Mouse (Mus musculus) small intestine, adult 2 months (tissue): Measurements from ENCODE around the gene Fam207a. TPM values are rescaled to one million over a fixed set of nuclear protein-coding genes. Genes with fewer than 3 reads are reported as not detected.

Experiments
- H3K27ac ChIP-seq: fragments of 200-500 bp; 2 replicates; pipeline ENCODE4 v1.5.1; 2012; ENCODE audit warnings: low read depth, low read length, control low read depth, inconsistent platforms; ENCODE audit not compliant: insufficient read depth
- H3K27me3 ChIP-seq: fragments of 200-500 bp; 2 replicates; pipeline ENCODE4 v1.6.1; 2012; ENCODE audit warnings: mild to moderate bottlenecking, moderate library complexity, low read length, inconsistent platforms; ENCODE audit not compliant: control insufficient read depth, insufficient read depth
- H3K36me3 ChIP-seq: fragments of 200-500 bp; 2 replicates; pipeline ENCODE4 v1.6.1; 2012; ENCODE audit warnings: mild to moderate bottlenecking, low read length, control low read depth, inconsistent platforms; ENCODE audit not compliant: control insufficient read depth, insufficient read depth
- H3K4me1 ChIP-seq: fragments of 200-500 bp; 2 replicates; pipeline ENCODE4 v1.6.1; 2012; ENCODE audit warnings: low read length, inconsistent platforms, mixed read lengths; ENCODE audit not compliant: control insufficient read depth, insufficient read depth, insufficient read length
- H3K4me3 ChIP-seq: fragments of 200-500 bp; 2 replicates; pipeline ENCODE4 v1.5.1; 2012; ENCODE audit warnings: low read depth, mild to moderate bottlenecking, control low read depth, inconsistent platforms, low read length, moderate library complexity
- CTCF ChIP-seq: fragments of 200-500 bp; IDR thresholded peaks from 2 replicates; pipeline ENCODE4 v1.5.1; 2012; ENCODE audit warnings: low read depth, mild to moderate bottlenecking, control low read depth, inconsistent platforms, low read length, moderate library complexity, mixed read lengths; ENCODE audit not compliant: insufficient replicate concordance, insufficient read length; ENCODE audit errors: extremely low read depth
- POLR2A ChIP-seq: fragments of 200-500 bp; IDR thresholded peaks from 2 replicates; pipeline ENCODE4 v1.6.1; 2012; ENCODE audit warnings: low read depth, mild to moderate bottlenecking, control low read depth, inconsistent platforms, low read length, moderate library complexity
- WGBS: fragments of 180-500 bp; shearing (Covaris S2); methylation state at CpG from one replicate; pipeline ENCODE4 v1.1.7; 2018; 5-methylcytosine and 5-hydroxymethylcytosine counted together
- polyA plus RNA-seq: library from polyadenylated mRNA; depleted of rRNA; stranded (reverse); fragments of >200 nt; gene quantifications from 2 replicates; pipeline ENCODE4 v1.2.3, GENCODE M21; 2012; rRNA removed

The Fam207a gene
- polyA plus RNA-seq, 1 experiment = 36.4 TPM

DNA sequence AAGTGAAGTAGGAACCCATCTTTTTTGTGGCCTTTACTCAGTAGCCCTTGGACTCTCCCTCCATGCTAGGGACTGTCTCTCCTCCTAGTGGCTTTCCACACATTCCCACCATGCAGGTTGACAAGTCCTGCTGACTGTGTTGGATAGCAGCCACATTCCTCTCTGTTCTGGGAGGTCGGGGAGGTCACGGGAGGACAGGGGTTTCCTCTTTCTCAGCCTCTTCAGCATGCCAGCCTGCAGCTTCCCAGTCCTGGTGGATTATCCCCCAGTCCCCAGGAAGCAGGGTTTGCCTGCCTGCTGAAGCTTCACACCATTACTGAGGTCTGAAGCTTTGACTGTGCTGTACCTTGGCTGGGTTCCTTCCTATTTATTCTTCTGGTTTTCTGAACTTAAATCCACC is 67.8 kb downstream of the Fam207a start:
- Histone ChIP-seq H3K36me3 (no peaks in the 10 kb centered on the region), H3K4me3 (no peak overlapping the region), H3K4me1 (no peaks in the 10 kb centered on the region), H3K27ac (no peak overlapping the region), H3K27me3 (peaks cover 16% of the 10 kb centered on the region; the same call in 1 of the 2 replicates)
- no peak for TF ChIP-seq POLR2A
- no peak for TF ChIP-seq CTCF
- WGBS = 18% methylated on average over 2 of the region's 2 CpGs

DNA sequence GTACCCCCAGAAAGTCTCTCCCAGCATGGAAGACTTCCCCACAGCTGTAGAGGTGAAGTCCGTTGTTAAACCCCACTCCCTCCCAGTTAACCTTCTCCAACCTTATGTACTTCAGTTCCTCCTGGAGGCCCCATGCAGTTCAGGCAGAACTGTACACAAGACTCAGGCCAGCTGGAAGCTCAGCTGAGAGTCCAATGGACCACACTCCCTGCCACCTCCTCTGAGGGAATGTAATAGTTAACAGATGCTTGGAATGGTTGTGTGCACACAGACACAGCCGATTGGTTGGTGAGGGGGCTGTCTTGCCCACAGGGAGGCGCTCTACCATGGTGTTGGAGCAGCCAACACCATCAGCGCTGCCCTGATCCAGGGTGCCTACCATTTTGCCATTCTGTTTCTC is 73.3 kb downstream of the Fam207a start:
- H3K36me3 ChIP-seq = no peaks in the 10 kb centered on the region
- WGBS = 75% methylated on average over 4 of the region's 4 CpGs
- H3K27me3 ChIP-seq = 0 out of 2 replicates have a peak, but pooled peaks cover 3% of the 10 kb centered on the region
- no peak for TF ChIP-seq POLR2A
- no peak for TF ChIP-seq CTCF
- no peak overlapping the region for H3K4me3 ChIP-seq
- H3K27ac ChIP-seq = no peak overlapping the region
- no peaks in the 10 kb centered on the region for H3K4me1 ChIP-seq

DNA sequence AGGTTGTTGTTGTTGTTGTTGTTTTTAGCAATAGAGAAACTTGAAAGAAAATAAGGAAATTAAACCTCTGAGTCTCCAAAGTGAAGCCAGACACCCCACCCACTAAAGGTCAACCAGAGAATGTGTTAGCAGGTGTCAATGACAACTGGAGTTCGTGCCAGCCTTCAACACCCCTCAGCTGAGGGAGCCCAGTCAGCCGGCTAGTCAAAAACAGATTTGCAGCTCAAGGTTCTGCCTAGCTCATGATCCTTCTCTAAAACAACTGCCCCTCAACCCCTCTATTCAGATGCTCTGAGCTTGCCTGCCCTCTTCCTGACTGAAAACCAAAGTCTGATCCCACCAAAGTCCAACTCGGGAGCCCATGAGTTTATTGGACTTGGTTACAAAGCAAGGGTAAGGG is 73.8 kb downstream of the Fam207a start:
- 63% methylated on average over 3 of the region's 3 CpGs for WGBS
- Histone ChIP-seq H3K27ac (no peak overlapping the region), H3K4me1 (no peaks in the 10 kb centered on the region), H3K36me3 (no peaks in the 10 kb centered on the region), H3K4me3 (no peak overlapping the region), H3K27me3 (0 out of 2 replicates have a peak, but pooled peaks cover 3% of the 10 kb centered on the region)
- TF ChIP-seq POLR2A (no peak), CTCF (no peak)

DNA sequence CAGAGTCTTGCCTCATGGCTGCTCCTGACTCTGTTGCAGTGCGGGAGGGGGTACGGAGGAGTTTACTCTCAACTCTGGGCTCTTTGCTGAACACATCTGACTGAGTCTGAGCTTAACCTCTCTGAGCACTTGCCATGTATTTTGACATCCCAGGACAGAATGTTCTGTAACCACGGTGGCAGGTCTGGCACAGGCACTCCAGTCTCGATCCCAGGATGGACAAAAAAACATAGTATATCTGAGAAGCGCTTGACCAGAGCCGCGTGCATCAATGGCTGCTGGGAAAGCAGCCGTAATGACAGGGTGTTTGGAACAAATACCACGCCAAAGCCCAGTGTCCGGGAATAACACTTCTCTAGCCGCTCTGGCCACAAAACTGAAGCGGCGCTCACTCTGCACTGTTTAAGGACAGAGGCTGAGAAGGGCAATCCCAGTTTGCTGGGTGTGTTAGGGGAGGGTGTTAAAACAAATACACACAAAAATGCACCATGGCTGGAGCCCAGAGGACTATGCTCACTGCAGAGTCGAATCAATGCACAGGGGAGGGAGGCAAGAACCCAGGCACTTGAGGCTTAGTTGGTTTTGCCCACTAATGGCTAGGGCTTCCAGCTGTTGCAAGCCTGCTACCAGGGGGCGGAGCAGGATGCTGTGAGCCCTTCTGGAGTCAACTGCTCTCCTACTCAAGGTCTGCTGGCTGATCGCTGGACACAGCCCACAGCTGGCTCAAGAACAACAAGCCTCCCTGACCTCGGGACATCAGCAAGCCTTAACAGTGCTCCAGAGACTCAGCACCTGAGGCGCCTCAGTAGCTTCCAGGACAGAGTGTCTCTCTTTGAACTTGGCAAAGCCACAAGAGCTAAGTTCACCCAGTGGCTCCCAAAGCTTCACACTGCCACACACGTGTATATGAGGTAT is 74.5 kb downstream of the Fam207a start:
- no peaks in the 10 kb centered on the region for H3K36me3 ChIP-seq

DNA sequence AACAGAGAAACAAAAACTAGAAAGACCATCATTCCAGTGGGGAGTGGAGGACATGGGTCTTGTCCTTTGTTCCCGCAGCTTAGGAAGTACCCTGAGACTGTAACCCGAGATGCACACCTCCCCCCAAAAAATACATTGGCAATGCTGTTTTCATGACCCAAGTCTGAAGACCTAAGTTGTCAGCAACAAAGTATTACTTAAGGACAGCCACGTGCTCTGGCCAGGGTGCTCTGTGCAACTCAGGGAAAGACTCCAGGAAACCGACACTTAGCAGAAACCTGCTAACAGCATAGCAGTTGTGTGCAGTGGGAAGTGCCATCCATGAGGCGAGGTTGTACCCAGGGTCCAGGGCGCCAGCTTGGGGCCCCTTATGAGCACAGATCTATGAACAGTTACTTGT is 75.3 kb downstream of the Fam207a start:
- Histone ChIP-seq H3K36me3 (no peaks in the 10 kb centered on the region), H3K27ac (no peak overlapping the region), H3K4me3 (no peak overlapping the region), H3K4me1 (no peaks in the 10 kb centered on the region), H3K27me3 (0 out of 2 replicates have a peak, but pooled peaks cover 3% of the 10 kb centered on the region)
- TF ChIP-seq POLR2A = no peak
- no peak for TF ChIP-seq CTCF
- 39% methylated on average over 6 of the region's 6 CpGs for WGBS

More for the DNA sequence above, 74.5 kb downstream of the Fam207a start:
- H3K4me1 ChIP-seq = no peaks in the 10 kb centered on the region
- WGBS = 37% methylated on average over 19 of the region's 19 CpGs
- H3K27ac ChIP-seq = no peak overlapping the region
- TF ChIP-seq POLR2A (no peak), CTCF (no peak)
- H3K27me3 ChIP-seq = 0 out of 2 replicates have a peak, but pooled peaks cover 3% of the 10 kb centered on the region
- no peak overlapping the region for H3K4me3 ChIP-seq

DNA sequence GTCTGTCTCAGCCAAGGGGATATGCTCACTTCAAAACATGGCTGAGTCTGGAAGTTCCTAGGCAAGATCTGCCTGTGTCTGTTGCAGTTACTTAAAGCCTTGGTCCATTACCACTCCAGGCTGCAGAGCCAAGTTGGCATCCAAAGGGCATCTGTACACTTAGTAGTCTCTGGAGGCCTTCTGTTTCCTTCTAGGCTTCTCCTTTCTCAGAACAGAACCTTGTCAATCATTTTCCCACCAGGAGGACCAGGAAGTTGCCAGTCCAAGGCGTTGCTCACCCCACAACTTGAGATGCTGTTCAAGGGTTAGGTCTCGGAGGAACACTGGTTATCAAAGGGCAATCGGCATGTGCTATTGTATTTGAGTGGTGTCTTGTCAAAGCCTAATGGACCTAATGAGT is 76.6 kb downstream of the Fam207a start:
- Histone ChIP-seq H3K27ac (no peak overlapping the region), H3K27me3 (0 out of 2 replicates have a peak, but pooled peaks cover 3% of the 10 kb centered on the region), H3K36me3 (no peaks in the 10 kb centered on the region), H3K4me1 (no peaks in the 10 kb centered on the region; the same call in 1 of the 2 replicates), H3K4me3 (no peak overlapping the region)
- 44% methylated on average over 3 of the region's 3 CpGs for WGBS
- TF ChIP-seq CTCF (no peak), POLR2A (no peak)

DNA sequence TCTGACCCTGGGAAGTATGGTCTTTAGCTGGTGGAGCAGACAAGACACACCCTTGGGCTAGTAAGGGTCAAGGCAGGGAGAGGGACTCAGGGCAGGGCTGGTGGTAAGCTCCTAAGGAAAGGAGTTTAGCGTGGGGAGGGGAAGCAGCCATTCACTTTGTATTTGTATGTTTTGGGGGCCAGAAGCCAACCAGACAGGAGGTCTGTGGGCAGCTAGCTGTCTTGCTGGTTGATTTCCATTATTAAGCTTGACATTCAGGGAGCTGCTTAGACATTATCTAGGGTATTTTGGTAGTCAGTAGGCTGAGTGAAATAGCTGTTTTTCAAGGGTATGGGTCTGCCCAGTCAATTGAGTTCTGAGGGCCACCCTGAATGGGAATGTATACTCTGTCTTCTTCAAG is 77.6 kb downstream of the Fam207a start:
- no peak overlapping the region for H3K4me3 ChIP-seq
- no peaks in the 10 kb centered on the region; the same call in 1 of the 2 replicates for H3K4me1 ChIP-seq
- WGBS = 41% methylated on average over 1 of the region's 1 CpGs
- no peaks in the 10 kb centered on the region for H3K36me3 ChIP-seq
- 0 out of 2 replicates have a peak, but pooled peaks cover 3% of the 10 kb centered on the region for H3K27me3 ChIP-seq
- no peak overlapping the region for H3K27ac ChIP-seq
- no peak for TF ChIP-seq CTCF
- no peak for TF ChIP-seq POLR2A

Other genes with a start within 250 kb of the Fam207a start
- 0.76 and 0.79 TPM in 2 replicates for gene Adarb1, start 97.5 kb downstream of the Fam207a start, polyA plus RNA-seq
- 14.3 and 17.4 TPM in 2 replicates for gene Itgb2, start 14.5 kb upstream of the Fam207a start, polyA plus RNA-seq
- 82.9 and 176 TPM in 2 replicates for gene Pttg1ip, start 65.9 kb upstream of the Fam207a start, polyA plus RNA-seq
- gene Sumo3, start 90.3 kb upstream of the Fam207a start, polyA plus RNA-seq = 129 and 254 TPM in 2 replicates
- gene Gm49325, start 90.4 kb upstream of the Fam207a start, polyA plus RNA-seq = not detected in 2 replicates
- 16.5 and 20.9 TPM in 2 replicates for gene Ube2g2, start 106.5 kb upstream of the Fam207a start, polyA plus RNA-seq
- gene Tspear, start 170.8 kb upstream of the Fam207a start, polyA plus RNA-seq = 0.11 and 0.33 TPM in 2 replicates
- gene Gm19402, start 175.0 kb upstream of the Fam207a start, polyA plus RNA-seq = not detected in 2 replicates
- not detected in 2 replicates for gene Gm9508, start 181.4 kb upstream of the Fam207a start, polyA plus RNA-seq
- not detected in 2 replicates for gene Gm10272, start 190.8 kb upstream of the Fam207a start, polyA plus RNA-seq
- not detected in 2 replicates for gene Gm10024, start 195.7 kb upstream of the Fam207a start, polyA plus RNA-seq
- 0.85 TPM in 1 of 2 replicates, not detected in the other for gene Gm10142, start 200.0 kb upstream of the Fam207a start, polyA plus RNA-seq
- not detected in 2 replicates for gene Krtap12-1, start 204.8 kb upstream of the Fam207a start, polyA plus RNA-seq
- not detected in 2 replicates for gene Gm10100, start 210.7 kb upstream of the Fam207a start, polyA plus RNA-seq
- not detected in 2 replicates for gene Gm18596, start 226.9 kb upstream of the Fam207a start, polyA plus RNA-seq
- not detected in 2 replicates for gene Gm9736, start 235.6 kb upstream of the Fam207a start, polyA plus RNA-seq
- not detected in 2 replicates for gene Gm3233, start 243.9 kb upstream of the Fam207a start, polyA plus RNA-seq